Mouse (Mus musculus) ES-Bruce4 (cell line): ENCODE measurements around the gene Adgra3. TPM values are rescaled to one million over a fixed set of nuclear protein-coding genes. Genes with fewer than 3 reads are reported as not detected.

Experiments used
- H3K27ac ChIP-seq: 2 replicates; pipeline ENCODE4 v1.5.1; 2012; ENCODE audit warnings: low read length, inconsistent platforms; ENCODE audit not compliant: insufficient read depth
- H3K27me3 ChIP-seq: 2 replicates; pipeline ENCODE4 v1.6.1; 2012; ENCODE audit warnings: mild to moderate bottlenecking, low read length, inconsistent platforms; ENCODE audit not compliant: control insufficient read depth, poor library complexity, insufficient read depth, severe bottlenecking
- H3K36me3 ChIP-seq: 2 replicates; pipeline ENCODE4 v1.6.1; 2012; ENCODE audit warnings: inconsistent platforms, mild to moderate bottlenecking, low read length, moderate library complexity; ENCODE audit not compliant: control insufficient read depth, poor library complexity, insufficient read depth, severe bottlenecking
- H3K4me1 ChIP-seq: one replicate; pipeline ENCODE4 v1.8.1; 2011; ENCODE audit warnings: low read length; ENCODE audit not compliant: control insufficient read depth, insufficient read depth
- H3K4me3 ChIP-seq: 2 replicates; pipeline ENCODE4 v1.5.1; 2011; ENCODE audit warnings: low read depth, mild to moderate bottlenecking, low read length
- H3K9ac ChIP-seq: 2 replicates; pipeline ENCODE4 v1.6.1; 2012; ENCODE audit warnings: low read depth, mild to moderate bottlenecking, inconsistent platforms; ENCODE audit not compliant: poor library complexity, severe bottlenecking
- H3K9me3 ChIP-seq: replicated peaks from 2 replicates; pipeline ENCODE4 v1.6.1; 2012; ENCODE audit warnings: mild to moderate bottlenecking, low read length, inconsistent platforms; ENCODE audit not compliant: control insufficient read depth, poor library complexity, insufficient read depth, severe bottlenecking
- CTCF ChIP-seq: IDR thresholded peaks from one replicate; pipeline ENCODE4 v1.8.1; 2011; ENCODE audit warnings: low read depth, low read length
- EP300 ChIP-seq: IDR thresholded peaks from 2 replicates; pipeline ENCODE4 v1.6.1; 2011; ENCODE audit warnings: low read depth, low read length; ENCODE audit not compliant: insufficient read depth
- POLR2A ChIP-seq: IDR thresholded peaks from one replicate; pipeline ENCODE4 v1.8.1; 2011; ENCODE audit warnings: low read length; ENCODE audit not compliant: insufficient read depth
- polyA plus RNA-seq: library from polyadenylated mRNA; stranded (reverse); fragments of >200 nt; gene quantifications from 2 replicates; pipeline ENCODE4 v1.2.4, GENCODE M21; 2011; ENCODE audit warnings: low read depth; ENCODE audit not compliant: missing spikeins, insufficient read depth, insufficient read length

The Adgra3 gene
- polyA plus RNA-seq, 1 experiment: 43.8 TPM

- Histone ChIP-seq H3K4me3 (peak overlapping the region; percentile 88), H3K9me3 (no peaks in the 10 kb centered on the region; the same call in 1 of the 2 replicates), H3K27me3 (no peaks in the 10 kb centered on the region; the same call in 1 of the 2 replicates), H3K9ac (peak overlapping the region; percentile 90), H3K4me1 (peaks cover 2% of the 10 kb centered on the region), H3K27ac (no peak overlapping the region), H3K36me3 (no peaks in the 10 kb centered on the region)
- no peak for TF ChIP-seq EP300
- no peak for TF ChIP-seq POLR2A
- TF ChIP-seq CTCF: no peak
These were observed 990 bp downstream of the Adgra3 start for GRCm38 (mm10) chr5:50057612-50058420.

- H3K4me3 ChIP-seq: no peak overlapping the region
- H3K9ac ChIP-seq: no peak overlapping the region
- no peak overlapping the region for H3K27ac ChIP-seq
- TF ChIP-seq POLR2A (no peak), CTCF (no peak), EP300 (no peak)
- no peaks in the 10 kb centered on the region for H3K4me1 ChIP-seq
- no peaks in the 10 kb centered on the region for H3K36me3 ChIP-seq
- no peaks in the 10 kb centered on the region for H3K9me3 ChIP-seq
- no peaks in the 10 kb centered on the region for H3K27me3 ChIP-seq
These were observed 6.3 kb downstream of the Adgra3 start for GRCm38 (mm10) chr5:50052456-50052855.

GRCm38 (mm10) chr5:50050668-50051425 is 8.0 kb downstream of the Adgra3 start:
- Histone ChIP-seq H3K4me3 (no peak overlapping the region), H3K9ac (no peak overlapping the region), H3K27ac (no peak overlapping the region)

GRCm38 (mm10) chr5:50050037-50050436 is 8.8 kb downstream of the Adgra3 start:
- Histone ChIP-seq H3K27ac (no peak overlapping the region), H3K36me3 (no peaks in the 10 kb centered on the region), H3K4me1 (no peaks in the 10 kb centered on the region)

More at GRCm38 (mm10) chr5:50050668-50051425, 8.0 kb downstream of the Adgra3 start:
- Histone ChIP-seq H3K27me3 (no peaks in the 10 kb centered on the region), H3K36me3 (no peaks in the 10 kb centered on the region), H3K9me3 (no peaks in the 10 kb centered on the region), H3K4me1 (no peaks in the 10 kb centered on the region)
- TF ChIP-seq POLR2A (no peak), CTCF (no peak), EP300 (no peak)

GRCm38 (mm10) chr5:50049506-50049905 is 9.3 kb downstream of the Adgra3 start:
- no peaks in the 10 kb centered on the region for H3K4me1 ChIP-seq
- no peak overlapping the region for H3K27ac ChIP-seq
- TF ChIP-seq EP300: no peak
- no peak for TF ChIP-seq CTCF
- no peak for TF ChIP-seq POLR2A

More at GRCm38 (mm10) chr5:50050037-50050436, 8.8 kb downstream of the Adgra3 start:
- H3K9me3 ChIP-seq: no peaks in the 10 kb centered on the region
- H3K4me3 ChIP-seq: no peak overlapping the region
- H3K9ac ChIP-seq: no peak overlapping the region
- TF ChIP-seq EP300: no peak
- no peaks in the 10 kb centered on the region for H3K27me3 ChIP-seq

GRCm38 (mm10) chr5:50048960-50049359 is 9.8 kb downstream of the Adgra3 start:
- H3K36me3 ChIP-seq: no peaks in the 10 kb centered on the region
- H3K9ac ChIP-seq: no peak overlapping the region
- no peaks in the 10 kb centered on the region for H3K4me1 ChIP-seq
- no peak overlapping the region for H3K4me3 ChIP-seq
- no peaks in the 10 kb centered on the region for H3K9me3 ChIP-seq
- H3K27me3 ChIP-seq: no peaks in the 10 kb centered on the region
- H3K27ac ChIP-seq: no peak overlapping the region
- no peak for TF ChIP-seq EP300
- TF ChIP-seq POLR2A: no peak
- TF ChIP-seq CTCF: no peak

More at GRCm38 (mm10) chr5:50049506-50049905, 9.3 kb downstream of the Adgra3 start:
- Histone ChIP-seq H3K9ac (no peak overlapping the region), H3K27me3 (no peaks in the 10 kb centered on the region), H3K9me3 (no peaks in the 10 kb centered on the region), H3K36me3 (no peaks in the 10 kb centered on the region), H3K4me3 (no peak overlapping the region)
